Mouse (Mus musculus) ES-E14 (cell line): Measurements from ENCODE around the gene Bcl2l1. TPM values are rescaled to one million over a fixed set of nuclear protein-coding genes. Genes with fewer than 3 reads are reported as not detected.

Experiments used
- DNase-seq: peaks from one replicate; pipeline ENCODE4 v3.0.0-alpha.2; 2013; ENCODE audit warnings: low read depth, low spot score
- H3K27ac ChIP-seq: 2 replicates; pipeline ENCODE4 v1.5.1; 2012; ENCODE audit warnings: low read depth, mild to moderate bottlenecking, low read length, moderate library complexity, mixed read lengths; ENCODE audit not compliant: poor library complexity, insufficient read depth, severe bottlenecking
- H3K36me3 ChIP-seq: 2 replicates; pipeline ENCODE4 v1.6.1; 2012; ENCODE audit warnings: mild to moderate bottlenecking, low read length, moderate library complexity, mixed read lengths; ENCODE audit not compliant: control insufficient read depth, poor library complexity, insufficient read depth, severe bottlenecking
- H3K4me1 ChIP-seq, 2 experiments: fragments of 150-350 bp in 1 of 2; sonication (generic) in 1 of 2; 2 replicates each; pipeline ENCODE4 v1.6.1; 2012; ENCODE audit warnings: low read length in 2 of 2, mild to moderate bottlenecking in 1 of 2, mixed read lengths in 1 of 2; ENCODE audit not compliant: control insufficient read depth in 2 of 2, insufficient read depth in 2 of 2, poor library complexity in 1 of 2
- H3K4me3 ChIP-seq, 2 experiments: fragments of 150-350 bp in 1 of 2; sonication (generic) in 1 of 2; 2 replicates each; pipeline ENCODE4 v1.5.1; 2012; ENCODE audit warnings: low read length in 2 of 2, low read depth in 1 of 2, mild to moderate bottlenecking in 1 of 2, mixed read lengths in 1 of 2; ENCODE audit not compliant: insufficient read depth in 1 of 2, poor library complexity in 1 of 2, severe bottlenecking in 1 of 2
- H3K9ac ChIP-seq: 2 replicates; pipeline ENCODE4 v1.6.1; 2012; ENCODE audit warnings: low read depth, mild to moderate bottlenecking, low read length, mixed read lengths; ENCODE audit not compliant: poor library complexity, insufficient read depth, severe bottlenecking
- H3K9me3 ChIP-seq: fragments of 150-350 bp; sonication (generic); 2 replicates; pipeline ENCODE4 v1.6.1; 2012; ENCODE audit warnings: low read depth, mild to moderate bottlenecking, low read length; ENCODE audit not compliant: control insufficient read depth, insufficient read depth
- CHD2 ChIP-seq: IDR thresholded peaks from 2 replicates; pipeline ENCODE4 v1.6.1; 2014; ENCODE audit warnings: mild to moderate bottlenecking, low read depth, low read length, inconsistent platforms
- HCFC1 ChIP-seq: IDR thresholded peaks from 2 replicates; pipeline ENCODE4 v1.6.1; 2012; ENCODE audit warnings: low read length, inconsistent platforms, borderline replicate concordance; ENCODE audit not compliant: insufficient read depth
- MAFK ChIP-seq: IDR thresholded peaks from 2 replicates; pipeline ENCODE4 v1.6.1; 2014; ENCODE audit warnings: mild to moderate bottlenecking, low read depth, low read length, inconsistent platforms; ENCODE audit not compliant: insufficient read depth
- ZC3H11A ChIP-seq: IDR thresholded peaks from 2 replicates; pipeline ENCODE4 v1.6.1; 2012; ENCODE audit warnings: low read depth, mild to moderate bottlenecking, inconsistent platforms, low read length, borderline replicate concordance
- ZNF384 ChIP-seq: IDR thresholded peaks from 2 replicates; pipeline ENCODE4 v1.6.1; 2012; ENCODE audit warnings: low read depth, low read length, inconsistent platforms
- in situ Hi-C, 2 experiments: fragments of 600-800 bp; cut with MboI; formaldehyde crosslinking; loops; one replicate each; pipeline ENCODE4 v1.15.1; 2025; ENCODE audit warnings: low sequenced_read_pairs in 2 of 2, inconsistent platforms in 1 of 2; ENCODE audit not compliant: unreplicated experiment in 2 of 2
- total RNA-seq: library from RNA; depleted of rRNA; stranded (reverse); fragments of 300-350 nt; gene quantifications from 2 replicates; pipeline ENCODE4 v1.2.3, GENCODE M21; 2012

The Bcl2l1 gene
- total RNA-seq, 1 experiment = 34.9 TPM

- TF ChIP-seq ZC3H11A (no peak), CHD2 (no peak), HCFC1 (no peak), ZNF384 (no peak), MAFK (no peak)
- Histone ChIP-seq H3K4me1 (0 out of 4 replicates have a peak, but pooled peaks cover 0 to 3% of the 10 kb centered on the region in 2 experiments), H3K36me3 (peaks cover 10% of the 10 kb centered on the region), H3K9me3 (no peaks in the 10 kb centered on the region), H3K27ac (no peak overlapping the region), H3K9ac (no peak overlapping the region; the same call in 1 of the 2 replicates), H3K4me3 (no peak overlapping the region)
- no peak for DNase-seq
- in situ Hi-C loops = no loop called here
Measured at GRCm38 (mm10) chr2:152862638-152863037, 31.1 kb upstream of the Bcl2l1 start.

GRCm38 (mm10) chr2:152861891-152862290 is 30.4 kb upstream of the Bcl2l1 start:
- Histone ChIP-seq H3K9ac (no peak overlapping the region), H3K9me3 (no peaks in the 10 kb centered on the region), H3K4me3 (no peak overlapping the region), H3K36me3 (peaks cover 10% of the 10 kb centered on the region), H3K27ac (no peak overlapping the region), H3K4me1 (0 out of 4 replicates have a peak, but pooled peaks cover 0 to 3% of the 10 kb centered on the region in 2 experiments)
- in situ Hi-C loops = no loop called here
- DNase-seq = no peak
- TF ChIP-seq MAFK (no peak), CHD2 (no peak), ZC3H11A (no peak), ZNF384 (no peak), HCFC1 (no peak)

GRCm38 (mm10) chr2:152859501-152859900 is 28.0 kb upstream of the Bcl2l1 start:
- peaks cover 17% of the 10 kb centered on the region for H3K36me3 ChIP-seq
- TF ChIP-seq HCFC1 (no peak), MAFK (no peak), ZC3H11A (no peak), CHD2 (no peak), ZNF384 (no peak)
- no peak overlapping the region for H3K27ac ChIP-seq
- H3K4me1 ChIP-seq = 0 out of 4 replicates have a peak, but pooled peaks cover 0 to 3% of the 10 kb centered on the region in 2 experiments
- no peaks in the 10 kb centered on the region for H3K9me3 ChIP-seq
- H3K9ac ChIP-seq = no peak overlapping the region
- no peak overlapping the region for H3K4me3 ChIP-seq
- DNase-seq = no peak
- in situ Hi-C loops = no loop called here

- peaks cover 9% of the 10 kb centered on the region for H3K36me3 ChIP-seq
- H3K4me3 ChIP-seq = peak overlapping the region; percentile 86 to 98
- no peaks in the 10 kb centered on the region for H3K9me3 ChIP-seq
- peak overlapping the region; percentile 96 for H3K9ac ChIP-seq
- TF ChIP-seq ZNF384 = no peak
- TF ChIP-seq MAFK = no peak
- no peak for TF ChIP-seq CHD2
- TF ChIP-seq ZC3H11A = no peak
- no peak for TF ChIP-seq HCFC1
- in situ Hi-C loops = no loop called here
- peaks cover 0 to 8% of the 10 kb centered on the region in 2 experiments; a peak in 2 of 4 replicates for H3K4me1 ChIP-seq
- H3K27ac ChIP-seq = no peak overlapping the region; the same call in 1 of the 2 replicates
- DNase-seq = no peak
Measured at GRCm38 (mm10) chr2:152848466-152848865, 16.9 kb upstream of the Bcl2l1 start.
